Mouse (Mus musculus) embryonic facial prominence, embryonic 12.5 days (tissue): ENCODE results near the gene Mtf2. TPM values are rescaled to one million over a fixed set of nuclear protein-coding genes. Genes with fewer than 3 reads are reported as not detected.
"Not testable (repeated sequence)": the region's sequence is repeated elsewhere in the genome, so short reads cannot be mapped to it uniquely, and the experiment has no call there.

Source experiments
- ATAC-seq: fragments of 200-750 bp; cut with Nextera tagmentation; 2 replicates; pipeline ENCODE4 v1.8.0; 2017; ENCODE audit not compliant: insufficient number of reproducible peaks, insufficient read depth, low FRiP score, low TSS enrichment
- H3K27ac ChIP-seq: fragments of 300-500 bp; sonication (generic); 2 replicates; pipeline ENCODE4 v1.5.1; 2016; ENCODE audit warnings: mild to moderate bottlenecking
- H3K27me3 ChIP-seq: fragments of 300-500 bp; sonication (generic); 2 replicates; pipeline ENCODE4 v1.6.1; 2016; ENCODE audit warnings: mild to moderate bottlenecking, moderate library complexity
- H3K36me3 ChIP-seq: fragments of 300-500 bp; sonication (generic); 2 replicates; pipeline ENCODE4 v1.6.1; 2016; ENCODE audit warnings: mild to moderate bottlenecking
- H3K4me1 ChIP-seq: fragments of 300-500 bp; sonication (generic); 2 replicates; pipeline ENCODE4 v1.6.1; 2016
- H3K4me2 ChIP-seq: fragments of 300-500 bp; sonication (generic); replicated peaks from 2 replicates; pipeline ENCODE4 v1.6.1; 2016; ENCODE audit warnings: mild to moderate bottlenecking, moderate library complexity
- H3K4me3 ChIP-seq: fragments of 300-500 bp; sonication (generic); 2 replicates; pipeline ENCODE4 v1.5.1; 2016; ENCODE audit warnings: mild to moderate bottlenecking
- H3K9ac ChIP-seq: fragments of 300-500 bp; sonication (generic); 2 replicates; pipeline ENCODE4 v1.6.1; 2016; ENCODE audit warnings: mild to moderate bottlenecking, moderate library complexity
- H3K9me3 ChIP-seq: fragments of 300-500 bp; sonication (generic); 2 replicates; pipeline ENCODE4 v1.6.1; 2016; ENCODE audit warnings: mild to moderate bottlenecking, moderate library complexity
- WGBS: fragments of 180-500 bp; shearing (Covaris S2); methylation state at CpG from one replicate; pipeline ENCODE4 v1.1.7; 2016; 5-methylcytosine and 5-hydroxymethylcytosine counted together
- polyA plus RNA-seq: library from polyadenylated mRNA; unstranded; fragments of >200 nt; fragmentation: Nextera tagmentation; extraction: Ambion mirVana; gene quantifications from 2 replicates; pipeline ENCODE4 v1.2.1, GENCODE M21; 2016

Gene Mtf2
- polyA plus RNA-seq, 1 experiment from 2014 or later: 142 TPM

GRCm38 (mm10) chr5:108049711-108050268, 15.7 kb upstream of the Mtf2 start:
- Histone ChIP-seq H3K9me3 (no peaks in the 10 kb centered on the region), H3K36me3 (no peaks in the 10 kb centered on the region), H3K27ac (no peak overlapping the region), H3K4me2 (no peak overlapping the region), H3K4me3 (no peak overlapping the region), H3K4me1 (no peaks in the 10 kb centered on the region), H3K27me3 (no peaks in the 10 kb centered on the region), H3K9ac (no peak overlapping the region)
- ATAC-seq: no peak
- WGBS: 11% methylated on average over 3 of the region's 3 CpGs

DNA sequence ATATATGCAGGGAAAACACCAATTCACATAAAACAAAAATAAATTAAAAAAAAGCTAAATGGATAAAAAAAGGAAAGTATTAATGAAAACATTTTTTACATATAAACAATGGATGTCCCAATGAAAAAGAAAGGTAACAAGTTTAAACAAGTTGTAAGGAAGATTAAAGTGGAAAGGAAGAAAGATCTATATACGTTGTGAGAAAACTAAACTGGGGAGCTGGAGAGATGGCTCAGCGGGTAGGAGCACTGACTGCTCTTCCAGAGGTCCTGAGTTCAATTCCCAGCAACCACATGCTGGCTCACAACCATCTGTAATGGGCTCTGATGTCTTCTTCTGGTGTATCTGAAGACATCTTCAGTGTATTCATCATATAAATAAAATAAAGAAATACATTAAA, 14.4 kb upstream of the Mtf2 start:
- Histone ChIP-seq H3K4me3 (no peak overlapping the region), H3K9ac (no peak overlapping the region), H3K27me3 (no peaks in the 10 kb centered on the region), H3K36me3 (no peaks in the 10 kb centered on the region), H3K27ac (no peak overlapping the region), H3K9me3 (no peaks in the 10 kb centered on the region), H3K4me2 (no peak overlapping the region), H3K4me1 (no peaks in the 10 kb centered on the region)
- ATAC-seq: no peak
- 74% methylated on average over 2 of the region's 2 CpGs for WGBS

DNA sequence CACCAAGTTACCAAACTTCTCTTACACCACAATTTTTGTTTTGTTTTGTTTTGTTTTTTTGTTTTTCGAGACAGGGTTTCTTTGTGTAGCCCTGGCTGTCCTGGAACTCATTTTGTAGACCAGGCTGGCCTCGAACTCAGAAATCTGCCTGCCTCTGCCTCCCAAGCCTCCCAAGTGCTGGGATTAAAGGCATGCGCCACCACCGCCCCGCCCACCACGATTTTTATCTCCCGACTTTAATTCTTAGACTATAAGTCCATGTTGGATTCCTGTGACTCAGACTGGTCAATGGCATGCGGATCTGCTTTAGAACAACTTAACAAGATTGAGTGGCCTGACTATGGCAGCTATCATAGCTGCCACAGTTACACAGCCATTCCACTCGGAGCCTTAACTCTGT, 13.7 kb upstream of the Mtf2 start:
- H3K36me3 ChIP-seq, H3K27me3 ChIP-seq, H3K4me2 ChIP-seq, H3K9me3 ChIP-seq, H3K9ac ChIP-seq, H3K27ac ChIP-seq, ATAC-seq, H3K4me1 ChIP-seq, H3K4me3 ChIP-seq: not testable (repeated sequence)
- 90% methylated on average over 9 of the region's 9 CpGs for WGBS

GRCm38 (mm10) chr5:108052200-108052599, 13.3 kb upstream of the Mtf2 start:
- no peak for ATAC-seq
- Histone ChIP-seq H3K4me1 (no peaks in the 10 kb centered on the region), H3K27ac (no peak overlapping the region), H3K4me3 (no peak overlapping the region), H3K36me3 (no peaks in the 10 kb centered on the region), H3K9me3 (no peaks in the 10 kb centered on the region), H3K4me2 (no peak overlapping the region), H3K9ac (no peak overlapping the region), H3K27me3 (no peaks in the 10 kb centered on the region)
- 77% methylated on average over 1 of the region's 1 CpGs for WGBS

- no peaks in the 10 kb centered on the region for H3K9me3 ChIP-seq
- no peaks in the 10 kb centered on the region for H3K36me3 ChIP-seq
- H3K4me3 ChIP-seq: no peak overlapping the region
- no peak for ATAC-seq
- H3K27me3 ChIP-seq: no peaks in the 10 kb centered on the region
- H3K9ac ChIP-seq: no peak overlapping the region
- H3K27ac ChIP-seq: no peak overlapping the region
- no peaks in the 10 kb centered on the region for H3K4me1 ChIP-seq
- no peak overlapping the region for H3K4me2 ChIP-seq
- 89% methylated on average over 6 of the region's 6 CpGs for WGBS
Observed at GRCm38 (mm10) chr5:108053566-108053965, 11.9 kb upstream of the Mtf2 start.

DNA sequence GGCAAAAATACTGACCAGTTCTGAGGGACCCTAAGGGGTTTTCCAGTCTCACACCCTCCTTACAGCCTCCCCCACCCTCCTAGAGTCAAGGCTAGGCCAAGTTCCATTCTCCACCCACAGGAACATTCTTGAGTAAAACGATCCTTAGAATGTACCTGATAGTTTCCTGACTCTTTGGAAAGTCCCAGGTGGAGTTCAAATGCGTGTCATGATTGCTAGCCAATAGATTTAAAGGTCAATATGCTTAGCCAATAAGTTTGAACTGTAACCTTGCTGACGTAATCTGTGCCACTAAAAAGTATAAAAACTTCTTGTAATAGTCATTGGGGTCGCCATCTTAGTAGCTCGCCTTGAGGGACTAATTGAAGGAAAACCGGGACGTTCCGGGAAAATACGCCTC, 5.1 kb upstream of the Mtf2 start:
- ATAC-seq: no peak
- 93% methylated on average over 9 of the region's 9 CpGs for WGBS
- no peak overlapping the region for H3K9ac ChIP-seq
- no peak overlapping the region for H3K4me2 ChIP-seq
- no peak overlapping the region for H3K27ac ChIP-seq
- H3K27me3 ChIP-seq: no peaks in the 10 kb centered on the region
- H3K9me3 ChIP-seq: no peaks in the 10 kb centered on the region
- H3K36me3 ChIP-seq: no peaks in the 10 kb centered on the region
- no peaks in the 10 kb centered on the region for H3K4me1 ChIP-seq
- no peak overlapping the region for H3K4me3 ChIP-seq

- Histone ChIP-seq H3K9ac (no peak overlapping the region), H3K9me3 (0 out of 2 replicates have a peak, but pooled peaks cover 4% of the 10 kb centered on the region), H3K4me3 (no peak overlapping the region), H3K36me3 (peaks cover 72% of the 10 kb centered on the region), H3K4me1 (no peaks in the 10 kb centered on the region; the same call in 1 of the 2 replicates), H3K4me2 (no peak overlapping the region), H3K27me3 (no peaks in the 10 kb centered on the region), H3K27ac (no peak overlapping the region)
- 89% methylated on average over 1 of the region's 1 CpGs for WGBS
- ATAC-seq: no peak
Observed at GRCm38 (mm10) chr5:108072301-108072700, 6.8 kb downstream of the Mtf2 start.

GRCm38 (mm10) chr5:108076241-108076640, 10.8 kb downstream of the Mtf2 start:
- H3K9me3 ChIP-seq: 0 out of 2 replicates have a peak, but pooled peaks cover 4% of the 10 kb centered on the region
- ATAC-seq: no peak
- peaks cover 63% of the 10 kb centered on the region for H3K36me3 ChIP-seq
- no peaks in the 10 kb centered on the region for H3K4me1 ChIP-seq
- H3K4me2 ChIP-seq: no peak overlapping the region
- H3K27me3 ChIP-seq: no peaks in the 10 kb centered on the region
- H3K4me3 ChIP-seq: no peak overlapping the region
- no peak overlapping the region for H3K27ac ChIP-seq
- H3K9ac ChIP-seq: no peak overlapping the region

DNA sequence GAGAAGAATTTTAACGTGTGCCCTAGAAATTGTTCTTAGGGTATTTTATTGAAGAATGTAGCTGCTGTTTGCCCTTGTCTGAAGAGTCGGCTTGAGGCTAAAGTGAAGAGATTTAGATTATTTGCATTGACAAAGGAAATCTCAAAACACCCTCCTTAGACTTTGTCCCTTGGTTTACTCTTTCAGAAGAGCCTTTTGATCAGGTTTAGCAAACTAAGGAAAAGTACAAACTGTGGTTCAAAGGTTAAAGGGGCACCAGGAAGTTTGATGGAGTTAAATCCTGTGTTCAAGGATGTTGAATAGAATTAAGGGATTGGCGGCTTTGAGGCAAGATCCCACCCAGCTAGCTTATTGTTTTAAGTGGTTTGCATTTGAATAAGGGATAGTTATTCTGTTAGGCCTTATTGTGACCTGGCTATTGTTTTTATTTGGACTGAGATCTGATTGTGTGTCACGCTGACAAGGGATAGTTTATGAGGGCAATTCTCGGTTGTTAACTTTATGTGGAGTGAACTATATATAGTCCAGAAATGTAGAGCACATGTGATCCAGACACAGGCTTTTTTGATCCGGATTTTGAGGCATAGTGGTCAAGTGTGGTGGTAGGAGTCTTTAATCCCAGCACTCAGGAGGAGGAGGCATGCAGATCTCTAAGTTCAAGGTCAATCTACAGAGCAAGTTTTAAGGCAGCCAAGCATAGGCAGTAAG, 11.5 kb downstream of the Mtf2 start:
- Histone ChIP-seq H3K9ac (no peak overlapping the region), H3K9me3 (0 out of 2 replicates have a peak, but pooled peaks cover 4% of the 10 kb centered on the region), H3K4me1 (no peaks in the 10 kb centered on the region), H3K27ac (no peak overlapping the region), H3K36me3 (peaks cover 61% of the 10 kb centered on the region), H3K27me3 (no peaks in the 10 kb centered on the region), H3K4me3 (no peak overlapping the region), H3K4me2 (no peak overlapping the region)
- no peak for ATAC-seq
- WGBS: 72% methylated on average over 6 of the region's 6 CpGs

GRCm38 (mm10) chr5:108079603-108080002, 14.1 kb downstream of the Mtf2 start:
- H3K4me3 ChIP-seq: no peak overlapping the region
- H3K27ac ChIP-seq: no peak overlapping the region
- H3K4me2 ChIP-seq: no peak overlapping the region
- H3K9ac ChIP-seq: no peak overlapping the region
- H3K27me3 ChIP-seq: no peaks in the 10 kb centered on the region
- H3K9me3 ChIP-seq: 0 out of 2 replicates have a peak, but pooled peaks cover 4% of the 10 kb centered on the region
- ATAC-seq: no peak
- peaks cover 55% of the 10 kb centered on the region for H3K36me3 ChIP-seq
- no peaks in the 10 kb centered on the region for H3K4me1 ChIP-seq

DNA sequence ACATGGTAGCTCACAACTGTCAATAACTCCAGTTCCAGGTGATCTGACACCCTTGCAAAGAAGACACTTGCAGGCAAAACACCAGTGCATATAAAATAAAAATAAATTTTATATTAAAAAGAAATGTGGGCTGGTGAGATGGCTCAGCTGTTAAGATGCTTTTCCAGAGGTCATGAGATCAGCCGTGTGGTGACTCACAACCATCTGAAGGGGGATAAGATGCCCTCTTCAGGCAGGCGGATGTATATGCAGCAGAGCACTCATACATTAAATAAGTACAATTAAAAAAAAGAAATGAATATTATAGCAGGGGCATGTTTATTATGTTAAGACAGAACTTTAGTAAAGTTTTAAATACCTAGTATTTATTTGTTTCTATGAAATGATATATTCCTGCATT, 16.9 kb downstream of the Mtf2 start:
- Histone ChIP-seq H3K9me3 (no peaks in the 10 kb centered on the region), H3K4me2 (no peak overlapping the region), H3K4me3 (no peak overlapping the region), H3K27me3 (no peaks in the 10 kb centered on the region), H3K27ac (no peak overlapping the region), H3K36me3 (peaks cover 55% of the 10 kb centered on the region), H3K9ac (no peak overlapping the region), H3K4me1 (no peaks in the 10 kb centered on the region)
- ATAC-seq: no peak
- WGBS: 43% methylated on average over 2 of the region's 2 CpGs

DNA sequence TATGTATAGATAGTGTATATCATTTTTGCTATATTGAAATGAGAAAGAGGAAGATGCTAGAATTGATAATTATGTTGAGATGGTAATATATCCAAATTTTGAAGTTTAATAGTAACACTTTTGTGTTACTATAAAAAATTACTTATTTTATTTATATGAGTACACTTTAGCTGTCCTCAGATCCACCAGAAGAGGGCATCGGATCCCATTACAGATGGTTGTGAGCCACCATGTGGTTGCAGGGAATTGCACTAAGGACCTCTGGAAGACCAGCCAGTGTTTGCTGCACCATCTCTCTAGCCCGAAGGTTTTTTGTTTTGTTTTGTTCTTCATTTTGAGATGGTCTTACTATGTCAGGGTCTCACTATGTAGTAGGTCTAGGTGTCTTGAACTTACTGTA, 20.0 kb downstream of the Mtf2 start:
- no peak overlapping the region for H3K4me2 ChIP-seq
- H3K9me3 ChIP-seq: no peaks in the 10 kb centered on the region
- WGBS: 95% methylated on average over 2 of the region's 2 CpGs
- H3K36me3 ChIP-seq: peaks cover 64% of the 10 kb centered on the region
- no peak overlapping the region for H3K27ac ChIP-seq
- H3K4me1 ChIP-seq: no peaks in the 10 kb centered on the region
- H3K9ac ChIP-seq: no peak overlapping the region
- no peak for ATAC-seq
- H3K4me3 ChIP-seq: no peak overlapping the region
- no peaks in the 10 kb centered on the region for H3K27me3 ChIP-seq
